Mouse (Mus musculus) left cerebral cortex, adult 2 months (tissue): Measurements from ENCODE around the gene Lrrc75a. TPM values are rescaled to one million over a fixed set of nuclear protein-coding genes. Genes with fewer than 3 reads are reported as not detected.

Experiments used
- DNase-seq, 2 experiments: peaks; one replicate each; pipeline ENCODE4 v3.0.0; 2021 to 2022; ENCODE audit warnings: low spot score in 2 of 2, mixed read lengths in 1 of 2; ENCODE audit errors: extremely low spot score in 1 of 2
- H3K27ac ChIP-seq: fragments of 200-600 bp; 2 replicates; pipeline ENCODE4 v1.8.1; 2022
- H3K4me3 ChIP-seq: fragments of 200-600 bp; 2 replicates; pipeline ENCODE4 v1.8.1; 2022
- CTCF ChIP-seq: fragments of 200-600 bp; IDR thresholded peaks from 2 replicates; pipeline ENCODE4 v1.8.1; 2022; ENCODE audit warnings: antibody characterized with exemption, mild to moderate bottlenecking, moderate library complexity
- intact Hi-C: fragments of 180-260 bp; cut with DNase I; formaldehyde crosslinking; loops from one replicate; pipeline ENCODE4 v1.15.1; 2025
- long read RNA-seq, 2 experiments: library from polyadenylated mRNA; stranded (forward); transcript quantifications; one replicate each; pipeline ENCODE4 v2.0.0; 2021; ENCODE audit warnings: borderline mapping rate in 2 of 2
- total RNA-seq, 2 experiments: library from RNA; stranded (reverse); gene quantifications; 2 replicates each; pipeline ENCODE4 v1.2.3; 2021

Lrrc75a gene
- total RNA-seq, result 10 to 100 TPM; 20.0 to 24.9 TPM
- long read RNA-seq, experiment 1, transcript Lrrc75a-201 (4 exons, 1,984 nt), result major isoform, 19 of 24 reads
- long read RNA-seq, experiment 1, partial matches to known transcripts, result 0 of 24 reads
- long read RNA-seq, experiment 1, other reads (novel, unspliced or antisense), result 3 of 24 reads
- long read RNA-seq, experiment 2, transcript Lrrc75a-201 (4 exons, 1,984 nt), result major isoform, 12 of 18 reads
- long read RNA-seq, experiment 2, partial matches to known transcripts, result 0 of 18 reads
- long read RNA-seq, experiment 2, other reads (novel, unspliced or antisense), result 5 of 18 reads

- Histone ChIP-seq H3K27ac (peak within 1 kb of the TSS; percentile 80), H3K4me3 (peak within 1 kb of the TSS; percentile 75)
- peak in 1 of 2 experiments; percentile 45 for DNase-seq
- intact Hi-C loops, result loop anchor here (1.0 to 2.0 kb wide), 2 partner anchors 21 to 35 kb away; no protein-coding TSS in a partner anchor
- TF ChIP-seq CTCF, result no peak
These were observed at the start of gene Lrrc75a for GRCm38 (mm10) chr11:62647661-62648590. Lrrc75a (minus strand) TSS chr11:62648523.

GRCm38 (mm10) chr11:62695126-62695525 lies 46.8 kb upstream of the Lrrc75a start:
- Histone ChIP-seq H3K27ac (no peak overlapping the region), H3K4me3 (no peak overlapping the region)
- DNase-seq, result no peak
- intact Hi-C loops, result no loop called here
- peak; percentile 1 for TF ChIP-seq CTCF

- DNase-seq, result peak in 1 of 2 experiments; percentile 20
- Histone ChIP-seq H3K27ac (no peak overlapping the region), H3K4me3 (no peak overlapping the region)
- intact Hi-C loops, result loop anchor here (5.0 kb wide), 1 partner anchor 81 kb away; no protein-coding TSS in a partner anchor
- TF ChIP-seq CTCF, result peak; percentile 86
These were observed 45.2 kb upstream of the Lrrc75a start for GRCm38 (mm10) chr11:62693299-62694184.

- DNase-seq, result no peak
- TF ChIP-seq CTCF, result no peak
- intact Hi-C loops, result loop anchor here (5.0 kb wide), 1 partner anchor 79 kb away; no protein-coding TSS in a partner anchor
- H3K4me3 ChIP-seq, result no peak overlapping the region
- H3K27ac ChIP-seq, result no peak overlapping the region
These were observed 43.3 kb upstream of the Lrrc75a start for GRCm38 (mm10) chr11:62691592-62691991.

GRCm38 (mm10) chr11:62679954-62680353 lies 31.6 kb upstream of the Lrrc75a start:
- intact Hi-C loops, result no loop called here
- DNase-seq, result no peak
- no peak overlapping the region for H3K4me3 ChIP-seq
- H3K27ac ChIP-seq, result no peak overlapping the region
- TF ChIP-seq CTCF, result no peak

GRCm38 (mm10) chr11:62678778-62679354 lies 30.5 kb upstream of the Lrrc75a start:
- intact Hi-C loops, result no loop called here
- no peak for TF ChIP-seq CTCF
- no peak overlapping the region for H3K4me3 ChIP-seq
- no peak overlapping the region for H3K27ac ChIP-seq
- no peak for DNase-seq

GRCm38 (mm10) chr11:62676290-62676596 lies 27.9 kb upstream of the Lrrc75a start:
- DNase-seq, result no peak
- no peak for TF ChIP-seq CTCF
- H3K4me3 ChIP-seq, result no peak overlapping the region
- H3K27ac ChIP-seq, result no peak overlapping the region
- intact Hi-C loops, result no loop called here

GRCm38 (mm10) chr11:62675480-62676289 lies 27.4 kb upstream of the Lrrc75a start:
- Histone ChIP-seq H3K27ac (no peak overlapping the region), H3K4me3 (no peak overlapping the region)
- DNase-seq, result peak; percentile 57 to 66
- TF ChIP-seq CTCF, result peak; percentile 77
- intact Hi-C loops, result loop anchor here (1.0 kb wide), 1 partner anchor 62 kb away; no protein-coding TSS in a partner anchor

GRCm38 (mm10) chr11:62670006-62670405 lies 21.7 kb upstream of the Lrrc75a start:
- intact Hi-C loops, result no loop called here
- H3K4me3 ChIP-seq, result no peak overlapping the region
- DNase-seq, result no peak
- no peak for TF ChIP-seq CTCF
- H3K27ac ChIP-seq, result peak overlapping the region; percentile 87

GRCm38 (mm10) chr11:62669471-62669870 lies 21.1 kb upstream of the Lrrc75a start:
- intact Hi-C loops, result loop anchor here (2.0 kb wide), 1 partner anchor 21 kb away; the partner anchor contains the start of genes Lrrc75a and Mmgt2

More at GRCm38 (mm10) chr11:62669471-62669870, 21.1 kb upstream of the Lrrc75a start:
- TF ChIP-seq CTCF, result no peak
- peak; percentile 59 to 72 for DNase-seq
- Histone ChIP-seq H3K4me3 (peak overlapping the region; percentile 16; the same call in 1 of the 2 replicates), H3K27ac (peak overlapping the region; percentile 87)
